Mouse (Mus musculus) c-Kit-positive CD71-negative TER-119-negative erythroid progenitor cells, embryonic 14.5 days (primary cell): Measurements from ENCODE around the gene Olfr1217.
"Not testable (repeated sequence)": the region's sequence is repeated elsewhere in the genome, so short reads cannot be mapped to it uniquely, and the experiment has no call there.

ENCODE experiments used
- DNase-seq: peaks from one replicate; pipeline ENCODE4 v3.0.0-alpha.2; 2013; ENCODE audit warnings: low read depth

The Olfr1217 gene

GRCm38 (mm10) chr2:89031965-89032364 is at the start of gene Olfr1217:
TSS of gene Olfr1217 (minus strand) at chr2:89032065.
- no peak for DNase-seq

- DNase-seq: no peak
Observed at GRCm38 (mm10) chr2:89081487-89081886, 49.6 kb upstream of the Olfr1217 start.

DNA sequence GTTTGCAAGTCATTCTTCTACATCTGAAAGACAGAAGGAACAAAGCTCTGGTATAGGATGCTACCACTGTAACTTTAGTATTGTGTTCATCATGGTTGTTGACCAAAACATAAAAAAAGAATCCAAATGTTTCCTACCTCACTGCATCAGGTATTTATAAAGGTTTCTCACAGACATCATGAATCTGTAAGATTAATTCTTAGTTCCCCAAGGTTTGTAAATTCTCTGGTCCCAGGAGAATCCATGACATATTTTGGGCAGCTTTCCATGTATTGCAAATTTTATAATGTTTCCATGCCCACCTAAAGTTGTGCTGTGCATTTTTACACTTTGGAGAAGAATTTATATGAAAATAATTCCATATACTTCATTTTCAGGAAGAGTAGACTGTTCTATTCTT is 29.2 kb upstream of the Olfr1217 start, which contains the start of gene Olfr1218:
TSS of gene Olfr1218 (minus strand) at position 101 of the 400 bp plus-strand sequence.
- no peak for DNase-seq

- DNase-seq: not testable (repeated sequence)
Observed at GRCm38 (mm10) chr2:89021436-89021835, 10.4 kb downstream of the Olfr1217 start.

GRCm38 (mm10) chr2:89018240-89018639 is 13.6 kb downstream of the Olfr1217 start, which contains the start of gene Olfr1216:
TSS of gene Olfr1216 (minus strand) at chr2:89018340.
- no peak for DNase-seq

DNA sequence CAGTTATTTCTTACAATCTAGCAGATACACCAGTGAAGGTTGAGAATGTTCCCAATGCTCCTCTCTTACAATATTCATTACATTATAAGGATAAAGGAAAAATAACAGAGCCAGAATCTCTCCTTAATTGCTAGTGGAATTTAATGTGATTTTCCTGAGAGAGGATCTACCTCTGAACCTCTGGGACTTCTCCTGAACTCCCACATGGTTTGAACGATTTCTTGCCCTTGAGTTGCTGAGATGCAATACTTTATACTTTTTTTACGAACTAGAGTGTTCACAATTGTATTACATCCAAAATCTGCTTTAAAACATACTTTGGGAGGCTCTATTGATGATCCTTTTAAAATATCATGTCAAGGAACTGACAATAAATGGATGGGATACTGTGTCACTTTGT is 25.0 kb downstream of the Olfr1217 start, which contains the start of gene Olfr1215:
TSS of gene Olfr1215 (minus strand) at position 101 of the 400 bp plus-strand sequence.
- DNase-seq: no peak

GRCm38 (mm10) chr2:88992553-88992952 is 39.3 kb downstream of the Olfr1217 start, which contains the start of gene Olfr1214:
TSS of gene Olfr1214 (minus strand) at chr2:88992653.
- no peak for DNase-seq

- DNase-seq: no peak
Observed at GRCm38 (mm10) chr2:88980181-88980580, 51.7 kb downstream of the Olfr1217 start, which contains the start of gene Gm13762. TSS of gene Gm13762 (minus strand) at chr2:88980281.
